Mouse (Mus musculus) embryonic facial prominence, embryonic 11.5 days (tissue): ENCODE results near the gene Efemp2. TPM values are rescaled to one million over a fixed set of nuclear protein-coding genes. Genes with fewer than 3 reads are reported as not detected.

Experiments used
- ATAC-seq: fragments of 200-750 bp; cut with Nextera tagmentation; replicated peaks from 2 replicates; pipeline ENCODE4 v1.8.0; 2017; ENCODE audit warnings: low read depth; ENCODE audit not compliant: insufficient number of reproducible peaks, low FRiP score, low TSS enrichment
- DNase-seq: peaks from one replicate; pipeline ENCODE4 v3.0.0-alpha.2; 2015; ENCODE audit warnings: low spot score
- H3K27ac ChIP-seq: fragments of 300-500 bp; sonication (generic); replicated peaks from 2 replicates; pipeline ENCODE4 v1.5.1; 2014; ENCODE audit warnings: mild to moderate bottlenecking, low read depth, low read length, control low read depth
- H3K27me3 ChIP-seq: fragments of 300-500 bp; sonication (generic); 2 replicates; pipeline ENCODE4 v1.6.1; 2014; ENCODE audit warnings: mild to moderate bottlenecking, low read length, moderate library complexity, mixed read lengths; ENCODE audit not compliant: control insufficient read depth, insufficient read depth
- H3K36me3 ChIP-seq: fragments of 300-500 bp; sonication (generic); replicated peaks from 2 replicates; pipeline ENCODE4 v1.6.1; 2014; ENCODE audit warnings: low read depth, mild to moderate bottlenecking, low read length, moderate library complexity, mixed read lengths; ENCODE audit not compliant: control insufficient read depth, insufficient read depth
- H3K4me1 ChIP-seq: fragments of 300-500 bp; sonication (generic); 2 replicates; pipeline ENCODE4 v1.6.1; 2014; ENCODE audit warnings: low read length, mixed read lengths; ENCODE audit not compliant: control insufficient read depth, insufficient read depth
- H3K4me2 ChIP-seq: fragments of 300-500 bp; sonication (generic); 2 replicates; pipeline ENCODE4 v1.6.1; 2014; ENCODE audit warnings: low read depth, mild to moderate bottlenecking, control low read depth, low read length, moderate library complexity
- H3K4me3 ChIP-seq: fragments of 300-500 bp; sonication (generic); 2 replicates; pipeline ENCODE4 v1.5.1; 2014; ENCODE audit warnings: low read depth, low read length, control low read depth
- H3K9ac ChIP-seq: fragments of 300-500 bp; sonication (generic); replicated peaks from 2 replicates; pipeline ENCODE4 v1.6.1; 2014; ENCODE audit warnings: mild to moderate bottlenecking, control low read depth, low read length
- H3K9me3 ChIP-seq: fragments of 300-500 bp; sonication (generic); replicated peaks from 2 replicates; pipeline ENCODE4 v1.6.1; 2016; ENCODE audit warnings: mild to moderate bottlenecking, low read length, inconsistent platforms, mixed read lengths; ENCODE audit not compliant: control insufficient read depth
- WGBS: fragments of 180-500 bp; shearing (Covaris S2); extraction: QIAGEN DNeasy Blood & Tissue Kit; methylation state at CpG from one replicate; pipeline ENCODE4 v1.1.7; 2014; 5-methylcytosine and 5-hydroxymethylcytosine counted together
- polyA plus RNA-seq: library from polyadenylated mRNA; unstranded; fragments of >200 nt; fragmentation: Nextera tagmentation; extraction: Ambion mirVana; gene quantifications from 2 replicates; pipeline ENCODE4 v1.2.1, GENCODE M21; 2014

The Efemp2 gene
- polyA plus RNA-seq, 1 experiment from 2014 or later: 80.9 TPM

DNA sequence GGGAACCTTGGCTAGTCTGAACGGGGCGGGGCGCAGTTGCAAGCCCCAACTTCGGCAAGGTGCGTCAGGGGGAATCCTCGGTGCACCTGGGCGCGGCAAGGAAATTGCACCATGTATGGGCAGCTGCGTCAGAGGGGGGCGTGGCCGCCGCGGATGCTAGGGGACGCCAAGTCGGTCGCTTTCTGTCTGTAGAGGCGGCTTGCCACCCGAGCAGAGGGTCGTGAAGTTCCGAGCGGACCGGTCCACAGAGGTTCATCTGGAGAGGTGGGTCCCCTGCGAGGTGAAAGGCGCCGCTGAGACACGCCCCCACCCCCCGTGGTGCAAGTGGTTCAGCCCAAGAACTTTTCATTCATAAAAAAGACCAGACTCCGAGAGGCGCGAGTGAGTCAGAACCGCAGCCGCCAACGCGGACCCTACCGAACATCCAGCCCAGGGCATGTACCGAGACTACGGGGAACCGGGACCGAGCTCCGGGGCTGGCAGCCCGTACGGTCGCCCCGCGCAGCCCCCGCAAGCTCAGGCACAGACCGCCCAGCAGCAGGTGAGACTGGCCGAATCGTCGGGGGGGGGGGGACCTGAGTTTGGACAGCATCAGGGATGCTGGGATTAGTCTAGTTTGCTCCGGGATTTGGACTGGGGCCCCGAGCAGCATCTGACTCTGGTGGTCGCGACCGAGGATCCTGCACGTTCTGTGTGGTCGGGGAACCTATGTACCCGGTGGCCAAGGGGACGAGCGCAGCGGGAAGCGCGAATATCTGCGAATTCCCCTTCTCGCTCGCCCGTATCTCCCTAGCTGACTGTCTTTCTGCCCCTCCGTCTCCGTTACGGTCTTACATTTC is 26.0 kb upstream of the Efemp2 start, which contains the start of gene Fosl1:
TSS of gene Fosl1 (plus strand) at position 33 of the 839 bp plus-strand sequence.
- Histone ChIP-seq H3K9ac (0 out of 2 replicates have a peak within 1 kb of the TSS, but pooled peaks have one; percentile 34), H3K27me3 (peaks cover 35% of the 10 kb centered on the region), H3K27ac (no peak within 1 kb of the TSS), H3K4me1 (peaks cover 8% of the 10 kb centered on the region), H3K4me3 (peak within 1 kb of the TSS; percentile 50), H3K9me3 (no peaks in the 10 kb centered on the region), H3K36me3 (no peaks in the 10 kb centered on the region), H3K4me2 (peak within 1 kb of the TSS; percentile 91)
- DNase-seq: peak; percentile 67
- WGBS: 2% methylated on average over 70 of the region's 70 CpGs
- peak; percentile 46; the same call in 1 of the 2 replicates for ATAC-seq

- Histone ChIP-seq H3K27ac (no peak overlapping the region), H3K4me1 (peaks cover 8% of the 10 kb centered on the region), H3K9me3 (no peaks in the 10 kb centered on the region), H3K9ac (no peak overlapping the region), H3K4me2 (peak overlapping the region; percentile 91), H3K27me3 (peaks cover 35% of the 10 kb centered on the region), H3K36me3 (no peaks in the 10 kb centered on the region), H3K4me3 (peak overlapping the region; percentile 50)
- WGBS: 7% methylated on average over 36 of the region's 36 CpGs
- peak; percentile 35; the same call in 1 of the 2 replicates for ATAC-seq
- DNase-seq: no peak
Observed at GRCm38 (mm10) chr19:5448354-5449150, 25.2 kb upstream of the Efemp2 start.

GRCm38 (mm10) chr19:5449673-5450072 is 24.1 kb upstream of the Efemp2 start:
- Histone ChIP-seq H3K4me2 (no peak overlapping the region), H3K4me3 (no peak overlapping the region), H3K4me1 (peaks cover 8% of the 10 kb centered on the region), H3K27ac (no peak overlapping the region), H3K36me3 (no peaks in the 10 kb centered on the region), H3K9ac (no peak overlapping the region), H3K27me3 (peaks cover 35% of the 10 kb centered on the region), H3K9me3 (no peaks in the 10 kb centered on the region)
- WGBS: 83% methylated on average over 3 of the region's 3 CpGs
- no peak for ATAC-seq
- DNase-seq: no peak

GRCm38 (mm10) chr19:5451766-5452165 is 22.0 kb upstream of the Efemp2 start:
- peaks cover 33% of the 10 kb centered on the region for H3K27me3 ChIP-seq
- no peak overlapping the region for H3K4me2 ChIP-seq
- WGBS: 73% methylated on average over 6 of the region's 6 CpGs
- H3K4me3 ChIP-seq: no peak overlapping the region
- H3K36me3 ChIP-seq: no peaks in the 10 kb centered on the region
- peaks cover 12% of the 10 kb centered on the region for H3K4me1 ChIP-seq
- DNase-seq (no peak), ATAC-seq (no peak)
- no peak overlapping the region for H3K27ac ChIP-seq
- no peaks in the 10 kb centered on the region for H3K9me3 ChIP-seq
- no peak overlapping the region for H3K9ac ChIP-seq

GRCm38 (mm10) chr19:5455037-5455436 is 18.7 kb upstream of the Efemp2 start:
- Histone ChIP-seq H3K4me2 (no peak overlapping the region), H3K27ac (no peak overlapping the region), H3K4me1 (peaks cover 6% of the 10 kb centered on the region; the same call in 1 of the 2 replicates), H3K9me3 (no peaks in the 10 kb centered on the region), H3K9ac (no peak overlapping the region), H3K27me3 (peaks cover 3% of the 10 kb centered on the region; the same call in 1 of the 2 replicates), H3K4me3 (no peak overlapping the region), H3K36me3 (no peaks in the 10 kb centered on the region)
- ATAC-seq (no peak), DNase-seq (no peak)
- 87% methylated on average over 12 of the region's 12 CpGs for WGBS

DNA sequence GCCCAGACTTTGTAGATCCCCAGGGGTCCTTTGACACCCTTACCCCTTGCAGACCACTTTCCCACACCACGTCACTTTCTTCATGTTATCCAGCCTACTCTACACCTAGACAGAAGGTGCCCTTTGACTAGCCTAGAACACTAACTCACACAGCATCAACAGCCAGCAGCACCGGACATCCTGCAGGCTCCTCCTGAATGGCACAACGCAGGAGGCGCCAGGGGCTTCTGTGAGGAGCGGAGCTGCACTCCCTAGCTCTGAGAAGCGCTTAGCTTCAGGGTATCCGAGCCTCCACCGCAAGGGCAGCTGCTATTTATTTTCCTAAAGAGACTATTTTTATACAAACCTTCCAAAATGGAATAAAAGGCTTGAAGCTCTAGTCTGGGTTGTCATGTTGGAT is 18.2 kb upstream of the Efemp2 start:
- ATAC-seq: no peak
- peak overlapping the region; percentile 99; the same call in 1 of the 2 replicates for H3K4me2 ChIP-seq
- no peak overlapping the region for H3K27ac ChIP-seq
- no peaks in the 10 kb centered on the region for H3K36me3 ChIP-seq
- DNase-seq: no peak
- no peaks in the 10 kb centered on the region for H3K9me3 ChIP-seq
- H3K27me3 ChIP-seq: no peaks in the 10 kb centered on the region
- H3K9ac ChIP-seq: 0 out of 2 replicates have a peak overlapping the region, but pooled peaks have one; percentile 23
- H3K4me1 ChIP-seq: peaks cover 6% of the 10 kb centered on the region; the same call in 1 of the 2 replicates
- WGBS: 61% methylated on average over 8 of the region's 8 CpGs
- no peak overlapping the region; the same call in none of the 2 replicates for H3K4me3 ChIP-seq

DNA sequence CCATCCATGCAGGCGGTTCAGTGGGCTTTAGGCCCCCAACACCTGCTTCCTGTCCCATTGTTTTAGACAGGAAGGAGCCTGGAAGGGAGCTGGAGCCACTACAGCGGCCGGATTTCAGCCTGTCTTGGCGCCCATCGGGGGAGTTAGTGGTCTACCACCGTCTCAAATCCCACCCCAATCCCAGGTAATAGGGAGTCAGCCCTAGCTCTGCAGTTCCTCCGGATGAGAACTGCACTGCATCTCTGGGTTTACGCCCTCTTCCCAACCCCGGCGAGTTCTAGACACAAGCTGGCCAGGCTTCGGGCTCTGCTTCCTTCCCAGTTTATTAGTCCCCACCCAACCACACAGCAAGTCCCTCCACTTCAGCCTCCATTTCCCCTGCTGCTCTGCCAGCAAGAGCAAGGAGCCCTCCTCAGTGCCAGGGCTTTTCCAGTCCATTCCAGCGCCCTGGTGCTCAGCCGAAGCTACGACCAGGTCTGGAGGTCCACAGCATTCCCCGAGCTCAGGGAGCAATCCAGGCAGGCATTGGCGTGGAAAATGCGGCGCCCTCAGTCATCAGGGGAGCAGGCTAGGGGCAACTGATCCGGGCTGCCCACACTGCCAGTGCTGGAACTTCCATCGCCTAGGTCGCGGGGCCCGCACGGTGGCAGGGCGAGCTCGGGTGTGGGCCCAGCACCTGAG is 17.4 kb upstream of the Efemp2 start:
- 2% methylated on average over 26 of the region's 26 CpGs for WGBS
- DNase-seq: no peak

More for the DNA sequence above, 17.4 kb upstream of the Efemp2 start:
- Histone ChIP-seq H3K36me3 (no peaks in the 10 kb centered on the region), H3K4me2 (peak overlapping the region; percentile 99), H3K4me1 (peaks cover 6% of the 10 kb centered on the region; the same call in 1 of the 2 replicates), H3K9ac (peak overlapping the region; percentile 80), H3K4me3 (peak overlapping the region; percentile 80), H3K27me3 (no peaks in the 10 kb centered on the region), H3K27ac (peak overlapping the region; percentile 83), H3K9me3 (no peaks in the 10 kb centered on the region)
- no peak for ATAC-seq
